Mouse (Mus musculus): ENCODE measurements at regions not wholly inside any gene's neighbourhood (a gene's known extent, or its start where the extent isn't known, plus 50 kb on each side); places are given as distances from the start of the nearest gene placed in this dataset.

DNA sequence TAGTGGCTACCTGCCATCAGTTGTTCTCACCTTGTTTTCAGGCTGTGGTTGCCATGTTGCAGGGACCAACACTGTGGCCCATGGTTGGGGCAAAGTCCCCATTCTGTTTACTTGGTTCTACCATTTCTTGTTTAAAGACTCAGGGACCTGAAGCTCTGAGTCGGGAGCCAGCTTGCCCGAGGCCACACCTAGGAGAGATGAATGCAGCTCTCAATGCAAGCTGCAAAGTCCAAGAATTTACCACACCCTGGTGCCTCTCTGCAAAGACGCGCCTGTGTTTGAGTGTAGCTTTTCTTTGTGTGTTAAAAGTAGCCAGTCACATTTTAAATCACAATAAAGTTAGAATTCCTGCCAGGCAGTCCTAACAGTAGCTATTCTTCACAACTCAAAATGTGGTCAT, 117.0 kb upstream of the Ccnd2 start:
- Histone ChIP-seq H3K27ac (ENCODE audit: low read length) (peak overlapping the region; percentile 77), H3K9me3 (replicated peaks; ENCODE audit: control insufficient read depth, low read length) (0 out of 2 replicates have a peak, but pooled peaks cover 5% of the 10 kb centered on the region), H3K36me3 (ENCODE audit: control insufficient read depth, insufficient read depth, low read length) (no peaks in the 10 kb centered on the region), H3K4me3 (replicated peaks; ENCODE audit: low read length) (no peak overlapping the region), H3K4me1 (ENCODE audit: control insufficient read depth, insufficient read depth, low read length) (peaks cover 12% of the 10 kb centered on the region; the same call in 1 of the 2 replicates), H3K4me2 (ENCODE audit: low read depth, low read length) (no peak overlapping the region), H3K9ac (ENCODE audit: low read length) (no peak overlapping the region), H3K27me3 (ENCODE audit: control insufficient read depth, insufficient read depth, low read length) (no peaks in the 10 kb centered on the region)
- WGBS: 60% methylated on average over 4 of the region's 4 CpGs
- ATAC-seq (ENCODE audit: insufficient read depth, low FRiP score): peak; percentile 39; the same call in 1 of the 2 replicates

DNA sequence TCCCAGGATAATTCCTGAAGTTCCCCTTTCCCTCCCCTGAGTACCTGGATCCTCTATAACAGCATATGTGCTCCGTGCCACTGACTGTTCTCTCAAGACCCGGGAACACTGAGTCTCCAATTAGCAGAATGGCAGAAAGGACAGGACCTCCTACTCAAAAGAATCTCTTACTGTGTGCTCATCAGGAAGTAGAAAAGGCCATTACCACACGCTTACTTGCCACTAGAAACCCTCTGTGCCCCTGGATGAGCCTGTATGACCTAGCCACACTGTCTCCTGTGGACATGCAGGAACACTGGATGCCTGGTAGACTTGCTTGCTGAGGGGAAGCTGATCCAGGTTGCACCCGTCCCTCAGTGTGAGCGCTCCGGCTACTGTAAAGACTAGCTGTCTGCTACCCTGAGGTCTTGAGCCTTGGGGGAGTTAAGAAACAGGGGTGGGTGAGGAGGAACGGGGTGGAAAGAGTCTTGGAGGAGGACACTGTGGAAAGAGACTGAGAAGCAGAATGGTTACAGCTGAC, 117.6 kb upstream of the Ccnd2 start:
- no peak overlapping the region for H3K4me2 ChIP-seq (ENCODE audit: low read depth, low read length)
- peak overlapping the region; percentile 77 for H3K27ac ChIP-seq (ENCODE audit: low read length)
- H3K4me3 ChIP-seq (replicated peaks; ENCODE audit: low read length): no peak overlapping the region
- 67% methylated on average over 7 of the region's 7 CpGs for WGBS
- H3K9ac ChIP-seq (ENCODE audit: low read length): peak overlapping the region; percentile 33; the same call in 1 of the 2 replicates
- ATAC-seq (ENCODE audit: insufficient read depth, low FRiP score): no peak
- H3K36me3 ChIP-seq (ENCODE audit: control insufficient read depth, insufficient read depth, low read length): no peaks in the 10 kb centered on the region
- no peaks in the 10 kb centered on the region for H3K27me3 ChIP-seq (ENCODE audit: control insufficient read depth, insufficient read depth, low read length)
- 0 out of 2 replicates have a peak, but pooled peaks cover 5% of the 10 kb centered on the region for H3K9me3 ChIP-seq (replicated peaks; ENCODE audit: control insufficient read depth, low read length)
- peaks cover 12% of the 10 kb centered on the region; the same call in 1 of the 2 replicates for H3K4me1 ChIP-seq (ENCODE audit: control insufficient read depth, insufficient read depth, low read length)

DNA sequence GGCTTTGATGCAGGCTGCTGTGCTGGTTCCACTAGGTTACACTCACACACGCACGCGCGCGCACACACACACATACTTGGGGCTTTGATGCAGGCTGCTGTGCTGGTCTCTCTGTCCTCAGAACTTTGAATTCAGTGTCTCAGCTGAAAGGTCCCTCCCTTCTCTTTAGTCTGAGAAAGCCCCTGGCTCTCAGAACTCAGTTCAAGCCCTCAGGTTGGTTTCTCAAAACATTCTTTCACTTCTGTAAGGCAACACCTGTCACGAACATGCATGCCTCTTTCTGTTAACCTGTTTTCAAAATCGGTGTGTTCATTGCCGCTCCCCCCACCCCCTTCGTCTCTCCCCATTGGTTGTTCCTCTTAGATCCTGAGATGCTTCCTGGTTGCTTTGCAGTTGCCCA, 118.8 kb upstream of the Ccnd2 start:
- H3K27me3 ChIP-seq (ENCODE audit: control insufficient read depth, insufficient read depth, low read length): no peaks in the 10 kb centered on the region
- H3K27ac ChIP-seq (ENCODE audit: low read length): no peak overlapping the region
- H3K4me3 ChIP-seq (replicated peaks; ENCODE audit: low read length): no peak overlapping the region
- peaks cover 12% of the 10 kb centered on the region; the same call in 1 of the 2 replicates for H3K4me1 ChIP-seq (ENCODE audit: control insufficient read depth, insufficient read depth, low read length)
- H3K9ac ChIP-seq (ENCODE audit: low read length): no peak overlapping the region
- H3K9me3 ChIP-seq (replicated peaks; ENCODE audit: control insufficient read depth, low read length): 0 out of 2 replicates have a peak, but pooled peaks cover 5% of the 10 kb centered on the region
- ATAC-seq (ENCODE audit: insufficient read depth, low FRiP score): no peak
- no peaks in the 10 kb centered on the region for H3K36me3 ChIP-seq (ENCODE audit: control insufficient read depth, insufficient read depth, low read length)
- no peak overlapping the region for H3K4me2 ChIP-seq (ENCODE audit: low read depth, low read length)
- WGBS: 77% methylated on average over 9 of the region's 9 CpGs

GRCm38 (mm10) chr6:127271418-127271817, 119.4 kb upstream of the Ccnd2 start:
- ATAC-seq (ENCODE audit: insufficient read depth, low FRiP score): no peak
- 0 out of 2 replicates have a peak, but pooled peaks cover 5% of the 10 kb centered on the region for H3K9me3 ChIP-seq (replicated peaks; ENCODE audit: control insufficient read depth, low read length)
- H3K4me2 ChIP-seq (ENCODE audit: low read depth, low read length): no peak overlapping the region
- no peak overlapping the region for H3K27ac ChIP-seq (ENCODE audit: low read length)
- no peaks in the 10 kb centered on the region for H3K27me3 ChIP-seq (ENCODE audit: control insufficient read depth, insufficient read depth, low read length)
- H3K4me3 ChIP-seq (replicated peaks; ENCODE audit: low read length): no peak overlapping the region
- peaks cover 9% of the 10 kb centered on the region; the same call in 1 of the 2 replicates for H3K4me1 ChIP-seq (ENCODE audit: control insufficient read depth, insufficient read depth, low read length)
- H3K36me3 ChIP-seq (ENCODE audit: control insufficient read depth, insufficient read depth, low read length): no peaks in the 10 kb centered on the region
- H3K9ac ChIP-seq (ENCODE audit: low read length): no peak overlapping the region
- WGBS: 92% methylated on average over 3 of the region's 3 CpGs

- H3K4me3 ChIP-seq (replicated peaks; ENCODE audit: low read length): no peak overlapping the region
- ATAC-seq (ENCODE audit: insufficient read depth, low FRiP score): peak; percentile 82
- 46% methylated on average over 7 of the region's 7 CpGs for WGBS
Observed at GRCm38 (mm10) chr6:127272630-127273029, 120.6 kb upstream of the Ccnd2 start.

GRCm38 (mm10) chr6:127274732-127275429, 122.9 kb upstream of the Ccnd2 start:
- Histone ChIP-seq H3K36me3 (ENCODE audit: control insufficient read depth, insufficient read depth, low read length) (no peaks in the 10 kb centered on the region), H3K4me2 (ENCODE audit: low read depth, low read length) (no peak overlapping the region), H3K9ac (ENCODE audit: low read length) (no peak overlapping the region), H3K4me3 (replicated peaks; ENCODE audit: low read length) (no peak overlapping the region), H3K27me3 (ENCODE audit: control insufficient read depth, insufficient read depth, low read length) (no peaks in the 10 kb centered on the region), H3K27ac (ENCODE audit: low read length) (no peak overlapping the region), H3K4me1 (ENCODE audit: control insufficient read depth, insufficient read depth, low read length) (0 out of 2 replicates have a peak, but pooled peaks cover 7% of the 10 kb centered on the region), H3K9me3 (replicated peaks; ENCODE audit: control insufficient read depth, low read length) (0 out of 2 replicates have a peak, but pooled peaks cover 8% of the 10 kb centered on the region)
- WGBS: 76% methylated on average over 9 of the region's 9 CpGs
- no peak for ATAC-seq (ENCODE audit: insufficient read depth, low FRiP score)

More at GRCm38 (mm10) chr6:127272630-127273029, 120.6 kb upstream of the Ccnd2 start:
- H3K27ac ChIP-seq (ENCODE audit: low read length): no peak overlapping the region
- H3K4me2 ChIP-seq (ENCODE audit: low read depth, low read length): no peak overlapping the region
- no peaks in the 10 kb centered on the region for H3K36me3 ChIP-seq (ENCODE audit: control insufficient read depth, insufficient read depth, low read length)
- 0 out of 2 replicates have a peak, but pooled peaks cover 5% of the 10 kb centered on the region for H3K9me3 ChIP-seq (replicated peaks; ENCODE audit: control insufficient read depth, low read length)
- H3K4me1 ChIP-seq (ENCODE audit: control insufficient read depth, insufficient read depth, low read length): 0 out of 2 replicates have a peak, but pooled peaks cover 7% of the 10 kb centered on the region
- no peaks in the 10 kb centered on the region for H3K27me3 ChIP-seq (ENCODE audit: control insufficient read depth, insufficient read depth, low read length)
- no peak overlapping the region for H3K9ac ChIP-seq (ENCODE audit: low read length)

GRCm38 (mm10) chr6:127275430-127275784, 123.4 kb upstream of the Ccnd2 start:
- 84% methylated on average over 2 of the region's 2 CpGs for WGBS
- ATAC-seq (ENCODE audit: insufficient read depth, low FRiP score): no peak
- no peak overlapping the region for H3K4me3 ChIP-seq (replicated peaks; ENCODE audit: low read length)
- H3K36me3 ChIP-seq (ENCODE audit: control insufficient read depth, insufficient read depth, low read length): no peaks in the 10 kb centered on the region
- H3K4me1 ChIP-seq (ENCODE audit: control insufficient read depth, insufficient read depth, low read length): 0 out of 2 replicates have a peak, but pooled peaks cover 4% of the 10 kb centered on the region
- no peak overlapping the region for H3K4me2 ChIP-seq (ENCODE audit: low read depth, low read length)
- H3K9me3 ChIP-seq (replicated peaks; ENCODE audit: control insufficient read depth, low read length): 0 out of 2 replicates have a peak, but pooled peaks cover 8% of the 10 kb centered on the region
- H3K27me3 ChIP-seq (ENCODE audit: control insufficient read depth, insufficient read depth, low read length): no peaks in the 10 kb centered on the region
- H3K9ac ChIP-seq (ENCODE audit: low read length): no peak overlapping the region
- H3K27ac ChIP-seq (ENCODE audit: low read length): no peak overlapping the region

DNA sequence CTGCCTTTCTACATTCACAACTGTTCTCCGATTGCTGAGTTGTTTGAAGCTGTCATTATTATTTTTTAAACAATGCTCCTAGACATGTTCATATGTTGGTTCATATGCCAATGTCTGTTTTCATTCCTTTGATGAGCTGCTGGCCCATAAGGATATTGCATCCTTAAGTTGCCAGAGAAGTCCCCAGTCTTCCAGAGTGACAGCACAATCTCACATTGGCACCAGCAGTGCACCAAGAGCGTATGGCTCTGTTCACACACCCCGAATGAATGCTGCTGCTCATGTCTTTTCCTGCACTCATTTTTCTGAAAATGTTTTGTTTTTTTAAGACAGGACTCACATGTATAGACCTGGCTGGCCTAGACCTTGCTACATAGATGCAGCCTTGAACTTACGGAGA, 124.4 kb upstream of the Ccnd2 start:
- no peaks in the 10 kb centered on the region for H3K27me3 ChIP-seq (ENCODE audit: control insufficient read depth, insufficient read depth, low read length)
- H3K27ac ChIP-seq (ENCODE audit: low read length): no peak overlapping the region
- 92% methylated on average over 4 of the region's 4 CpGs for WGBS
- 0 out of 2 replicates have a peak, but pooled peaks cover 8% of the 10 kb centered on the region for H3K9me3 ChIP-seq (replicated peaks; ENCODE audit: control insufficient read depth, low read length)
- H3K4me1 ChIP-seq (ENCODE audit: control insufficient read depth, insufficient read depth, low read length): no peaks in the 10 kb centered on the region
- H3K4me2 ChIP-seq (ENCODE audit: low read depth, low read length): no peak overlapping the region
- no peak overlapping the region for H3K9ac ChIP-seq (ENCODE audit: low read length)
- H3K4me3 ChIP-seq (replicated peaks; ENCODE audit: low read length): no peak overlapping the region
- H3K36me3 ChIP-seq (ENCODE audit: control insufficient read depth, insufficient read depth, low read length): no peaks in the 10 kb centered on the region
- no peak for ATAC-seq (ENCODE audit: insufficient read depth, low FRiP score)

GRCm38 (mm10) chr6:127278402-127278801, 126.4 kb upstream of the Ccnd2 start:
- WGBS: 83% methylated on average over 4 of the region's 4 CpGs
- ATAC-seq (ENCODE audit: insufficient read depth, low FRiP score): no peak
- Histone ChIP-seq H3K4me2 (ENCODE audit: low read depth, low read length) (no peak overlapping the region), H3K4me1 (ENCODE audit: control insufficient read depth, insufficient read depth, low read length) (no peaks in the 10 kb centered on the region), H3K36me3 (ENCODE audit: control insufficient read depth, insufficient read depth, low read length) (no peaks in the 10 kb centered on the region), H3K4me3 (replicated peaks; ENCODE audit: low read length) (no peak overlapping the region), H3K9ac (ENCODE audit: low read length) (no peak overlapping the region), H3K27me3 (ENCODE audit: control insufficient read depth, insufficient read depth, low read length) (no peaks in the 10 kb centered on the region), H3K9me3 (replicated peaks; ENCODE audit: control insufficient read depth, low read length) (0 out of 2 replicates have a peak, but pooled peaks cover 3% of the 10 kb centered on the region), H3K27ac (ENCODE audit: low read length) (no peak overlapping the region)

All from stomach, embryonic 16.5 days (tissue).